Mouse (Mus musculus): ENCODE measurements around the gene Zfand3. TPM values are rescaled to one million over a fixed set of nuclear protein-coding genes. Genes with fewer than 3 reads are reported as not detected.

The Zfand3 gene
- polyA plus RNA-seq, 1 experiment from 2014 or later = 47.2 TPM

- Histone ChIP-seq H3K27ac (ENCODE audit: low read length) (no peak overlapping the region), H3K27me3 (ENCODE audit: control insufficient read depth, insufficient read depth, low read length) (no peaks in the 10 kb centered on the region), H3K4me1 (ENCODE audit: control insufficient read depth, insufficient read depth, low read length) (peaks cover 39% of the 10 kb centered on the region), H3K4me3 (ENCODE audit: low read depth, low read length) (peak overlapping the region; percentile 5; the same call in 1 of the 2 replicates), H3K4me2 (replicated peaks; ENCODE audit: low read depth, low read length) (peak overlapping the region; percentile 68), H3K36me3 (ENCODE audit: control insufficient read depth, insufficient read depth, low read length) (no peaks in the 10 kb centered on the region), H3K9me3 (ENCODE audit: control insufficient read depth, low read depth, low read length) (no peaks in the 10 kb centered on the region), H3K9ac (replicated peaks; ENCODE audit: low read depth, low read length) (no peak overlapping the region)
- WGBS = 74% methylated on average over 2 of the region's 2 CpGs
- ATAC-seq (ENCODE audit: insufficient number of reproducible peaks, insufficient read depth, low FRiP score, low read depth) = no peak
These were observed 2.3 kb downstream of the Zfand3 start for GRCm38 (mm10) chr17:30006877-30007276.

- H3K9me3 ChIP-seq (ENCODE audit: control insufficient read depth, low read depth, low read length) = no peaks in the 10 kb centered on the region
- H3K27ac ChIP-seq (ENCODE audit: low read length) = peak overlapping the region; percentile 33; the same call in 1 of the 2 replicates
- H3K27me3 ChIP-seq (ENCODE audit: control insufficient read depth, insufficient read depth, low read length) = no peaks in the 10 kb centered on the region
- peak overlapping the region; percentile 68 for H3K4me2 ChIP-seq (replicated peaks; ENCODE audit: low read depth, low read length)
- H3K4me1 ChIP-seq (ENCODE audit: control insufficient read depth, insufficient read depth, low read length) = peaks cover 39% of the 10 kb centered on the region
- H3K36me3 ChIP-seq (ENCODE audit: control insufficient read depth, insufficient read depth, low read length) = no peaks in the 10 kb centered on the region
- H3K4me3 ChIP-seq (ENCODE audit: low read depth, low read length) = no peak overlapping the region; the same call in 1 of the 2 replicates
- 42% methylated on average over 6 of the region's 6 CpGs for WGBS
- H3K9ac ChIP-seq (replicated peaks; ENCODE audit: low read depth, low read length) = no peak overlapping the region
- ATAC-seq (ENCODE audit: insufficient number of reproducible peaks, insufficient read depth, low FRiP score, low read depth) = no peak
These were observed 3.4 kb downstream of the Zfand3 start for GRCm38 (mm10) chr17:30007883-30008282.

GRCm38 (mm10) chr17:30008392-30008791 is 3.9 kb downstream of the Zfand3 start:
- peak overlapping the region; percentile 33; the same call in 1 of the 2 replicates for H3K27ac ChIP-seq (ENCODE audit: low read length)
- no peak for ATAC-seq (ENCODE audit: insufficient number of reproducible peaks, insufficient read depth, low FRiP score, low read depth)
- no peaks in the 10 kb centered on the region for H3K27me3 ChIP-seq (ENCODE audit: control insufficient read depth, insufficient read depth, low read length)
- H3K4me1 ChIP-seq (ENCODE audit: control insufficient read depth, insufficient read depth, low read length) = peaks cover 37% of the 10 kb centered on the region
- peak overlapping the region; percentile 68; the same call in 1 of the 2 replicates for H3K4me2 ChIP-seq (replicated peaks; ENCODE audit: low read depth, low read length)
- no peak overlapping the region for H3K4me3 ChIP-seq (ENCODE audit: low read depth, low read length)
- no peak overlapping the region for H3K9ac ChIP-seq (replicated peaks; ENCODE audit: low read depth, low read length)
- no peaks in the 10 kb centered on the region for H3K36me3 ChIP-seq (ENCODE audit: control insufficient read depth, insufficient read depth, low read length)
- no peaks in the 10 kb centered on the region for H3K9me3 ChIP-seq (ENCODE audit: control insufficient read depth, low read depth, low read length)

- H3K36me3 ChIP-seq (ENCODE audit: control insufficient read depth, insufficient read depth, low read length) = no peaks in the 10 kb centered on the region
- H3K4me1 ChIP-seq (ENCODE audit: control insufficient read depth, insufficient read depth, low read length) = peaks cover 16% of the 10 kb centered on the region; the same call in 1 of the 2 replicates
- no peaks in the 10 kb centered on the region for H3K27me3 ChIP-seq (ENCODE audit: control insufficient read depth, insufficient read depth, low read length)
- no peak overlapping the region for H3K4me3 ChIP-seq (ENCODE audit: low read depth, low read length)
- WGBS = 92% methylated on average over 4 of the region's 4 CpGs
- no peak overlapping the region for H3K9ac ChIP-seq (replicated peaks; ENCODE audit: low read depth, low read length)
- H3K4me2 ChIP-seq (replicated peaks; ENCODE audit: low read depth, low read length) = no peak overlapping the region
- no peak for ATAC-seq (ENCODE audit: insufficient number of reproducible peaks, insufficient read depth, low FRiP score, low read depth)
- H3K27ac ChIP-seq (ENCODE audit: low read length) = no peak overlapping the region
- H3K9me3 ChIP-seq (ENCODE audit: control insufficient read depth, low read depth, low read length) = no peaks in the 10 kb centered on the region
These were observed 10.1 kb downstream of the Zfand3 start for GRCm38 (mm10) chr17:30014660-30015059.

GRCm38 (mm10) chr17:30018927-30019610 is 14.5 kb downstream of the Zfand3 start:
- no peaks in the 10 kb centered on the region for H3K27me3 ChIP-seq (ENCODE audit: control insufficient read depth, insufficient read depth, low read length)
- H3K27ac ChIP-seq (ENCODE audit: low read length) = no peak overlapping the region

GRCm38 (mm10) chr17:30019942-30020341 is 15.4 kb downstream of the Zfand3 start:
- H3K27me3 ChIP-seq (ENCODE audit: control insufficient read depth, insufficient read depth, low read length) = no peaks in the 10 kb centered on the region
- H3K9me3 ChIP-seq (ENCODE audit: control insufficient read depth, low read depth, low read length) = no peaks in the 10 kb centered on the region
- H3K9ac ChIP-seq (replicated peaks; ENCODE audit: low read depth, low read length) = no peak overlapping the region
- no peak overlapping the region for H3K4me3 ChIP-seq (ENCODE audit: low read depth, low read length)
- no peak overlapping the region for H3K27ac ChIP-seq (ENCODE audit: low read length)
- peaks cover 22% of the 10 kb centered on the region; the same call in 1 of the 2 replicates for H3K4me1 ChIP-seq (ENCODE audit: control insufficient read depth, insufficient read depth, low read length)
- ATAC-seq (ENCODE audit: insufficient number of reproducible peaks, insufficient read depth, low FRiP score, low read depth) = no peak
- H3K4me2 ChIP-seq (replicated peaks; ENCODE audit: low read depth, low read length) = no peak overlapping the region
- no peaks in the 10 kb centered on the region for H3K36me3 ChIP-seq (ENCODE audit: control insufficient read depth, insufficient read depth, low read length)
- 70% methylated on average over 6 of the region's 6 CpGs for whole genome bisulfite sequencing

More at GRCm38 (mm10) chr17:30018927-30019610, 14.5 kb downstream of the Zfand3 start:
- no peaks in the 10 kb centered on the region for H3K36me3 ChIP-seq (ENCODE audit: control insufficient read depth, insufficient read depth, low read length)
- no peak overlapping the region for H3K9ac ChIP-seq (replicated peaks; ENCODE audit: low read depth, low read length)
- H3K9me3 ChIP-seq (ENCODE audit: control insufficient read depth, low read depth, low read length) = no peaks in the 10 kb centered on the region
- H3K4me2 ChIP-seq (replicated peaks; ENCODE audit: low read depth, low read length) = no peak overlapping the region
- H3K4me1 ChIP-seq (ENCODE audit: control insufficient read depth, insufficient read depth, low read length) = peaks cover 22% of the 10 kb centered on the region; the same call in 1 of the 2 replicates
- H3K4me3 ChIP-seq (ENCODE audit: low read depth, low read length) = no peak overlapping the region
- WGBS = 62% methylated on average over 12 of the region's 12 CpGs
- no peak for ATAC-seq (ENCODE audit: insufficient number of reproducible peaks, insufficient read depth, low FRiP score, low read depth)

GRCm38 (mm10) chr17:30024651-30025050 is 20.1 kb downstream of the Zfand3 start:
- no peaks in the 10 kb centered on the region for H3K36me3 ChIP-seq (ENCODE audit: control insufficient read depth, insufficient read depth, low read length)
- no peak overlapping the region for H3K4me2 ChIP-seq (replicated peaks; ENCODE audit: low read depth, low read length)
- H3K9ac ChIP-seq (replicated peaks; ENCODE audit: low read depth, low read length) = no peak overlapping the region
- no peak overlapping the region for H3K4me3 ChIP-seq (ENCODE audit: low read depth, low read length)
- no peak overlapping the region for H3K27ac ChIP-seq (ENCODE audit: low read length)
- peaks cover 47% of the 10 kb centered on the region for H3K4me1 ChIP-seq (ENCODE audit: control insufficient read depth, insufficient read depth, low read length)
- H3K27me3 ChIP-seq (ENCODE audit: control insufficient read depth, insufficient read depth, low read length) = no peaks in the 10 kb centered on the region
- no peaks in the 10 kb centered on the region for H3K9me3 ChIP-seq (ENCODE audit: control insufficient read depth, low read depth, low read length)
- WGBS = 60% methylated on average over 5 of the region's 5 CpGs
- ATAC-seq (ENCODE audit: insufficient number of reproducible peaks, insufficient read depth, low FRiP score, low read depth) = no peak

GRCm38 (mm10) chr17:30026617-30027016 is 22.1 kb downstream of the Zfand3 start:
- peaks cover 43% of the 10 kb centered on the region for H3K4me1 ChIP-seq (ENCODE audit: control insufficient read depth, insufficient read depth, low read length)
- H3K27ac ChIP-seq (ENCODE audit: low read length) = peak overlapping the region; percentile 22; the same call in 1 of the 2 replicates
- H3K4me2 ChIP-seq (replicated peaks; ENCODE audit: low read depth, low read length) = no peak overlapping the region
- H3K27me3 ChIP-seq (ENCODE audit: control insufficient read depth, insufficient read depth, low read length) = no peaks in the 10 kb centered on the region
- no peaks in the 10 kb centered on the region for H3K36me3 ChIP-seq (ENCODE audit: control insufficient read depth, insufficient read depth, low read length)
- H3K4me3 ChIP-seq (ENCODE audit: low read depth, low read length) = no peak overlapping the region
- no peak overlapping the region for H3K9ac ChIP-seq (replicated peaks; ENCODE audit: low read depth, low read length)
- no peak for ATAC-seq (ENCODE audit: insufficient number of reproducible peaks, insufficient read depth, low FRiP score, low read depth)
- H3K9me3 ChIP-seq (ENCODE audit: control insufficient read depth, low read depth, low read length) = no peaks in the 10 kb centered on the region
- WGBS = 29% methylated on average over 6 of the region's 6 CpGs
